Mouse (Mus musculus): ENCODE results near the gene Zfp277. TPM values are rescaled to one million over a fixed set of nuclear protein-coding genes. Genes with fewer than 3 reads are reported as not detected.
A peak's percentile ranks its signal among the peaks of the same experiment; 100 is the strongest.

Zfp277 gene
- polyA plus RNA-seq, 1 experiment: 19.4 TPM

DNA sequence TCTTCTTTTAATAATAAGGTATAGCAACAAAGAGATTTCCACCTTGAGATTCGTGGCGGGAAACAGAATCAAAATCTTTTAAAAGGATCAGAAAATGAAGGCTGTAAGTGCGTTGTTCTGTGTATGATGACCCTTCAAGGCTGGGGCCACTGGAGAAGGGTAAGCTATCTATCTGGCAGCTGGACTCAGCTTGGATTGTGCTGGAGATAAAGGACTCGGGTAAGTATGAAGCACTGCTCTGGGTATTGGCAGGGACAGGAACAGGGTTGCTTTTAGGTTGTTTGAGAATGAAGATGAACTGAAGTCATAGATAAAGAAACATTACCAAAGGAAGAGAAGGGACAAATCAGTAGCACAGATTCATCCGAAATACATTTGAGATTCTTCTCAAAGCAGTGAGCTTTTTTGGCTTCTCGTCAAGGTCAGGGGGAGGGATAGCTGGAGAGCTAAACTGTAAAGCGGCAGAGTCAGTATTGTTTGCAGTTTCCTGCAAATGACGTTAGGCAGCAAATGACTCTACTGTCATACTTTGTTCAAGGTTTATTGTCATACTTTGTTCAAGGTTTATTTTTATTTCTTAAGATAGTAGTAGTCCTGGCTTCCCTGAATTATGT lies 30.3 kb downstream of the Zfp277 start:
- peaks cover 2% of the 10 kb centered on the region; the same call in 1 of the 2 replicates for H3K4me1 ChIP-seq (ENCODE audit: control insufficient read depth, insufficient read depth, low read length)
- no peak for TF ChIP-seq POLR2A (IDR thresholded peaks at IDR 0.05; ENCODE audit: extremely low read depth, insufficient read depth, low read length)
- no peak for TF ChIP-seq CTCF (IDR thresholded peaks at IDR 0.05; ENCODE audit: extremely low read depth, insufficient read depth, low read length)
- peak overlapping the region; percentile 89; the same call in 1 of the 2 replicates for H3K27ac ChIP-seq (ENCODE audit: insufficient read depth, low read length)
- no peak overlapping the region for H3K4me3 ChIP-seq (ENCODE audit: insufficient read depth, low read length)

DNA sequence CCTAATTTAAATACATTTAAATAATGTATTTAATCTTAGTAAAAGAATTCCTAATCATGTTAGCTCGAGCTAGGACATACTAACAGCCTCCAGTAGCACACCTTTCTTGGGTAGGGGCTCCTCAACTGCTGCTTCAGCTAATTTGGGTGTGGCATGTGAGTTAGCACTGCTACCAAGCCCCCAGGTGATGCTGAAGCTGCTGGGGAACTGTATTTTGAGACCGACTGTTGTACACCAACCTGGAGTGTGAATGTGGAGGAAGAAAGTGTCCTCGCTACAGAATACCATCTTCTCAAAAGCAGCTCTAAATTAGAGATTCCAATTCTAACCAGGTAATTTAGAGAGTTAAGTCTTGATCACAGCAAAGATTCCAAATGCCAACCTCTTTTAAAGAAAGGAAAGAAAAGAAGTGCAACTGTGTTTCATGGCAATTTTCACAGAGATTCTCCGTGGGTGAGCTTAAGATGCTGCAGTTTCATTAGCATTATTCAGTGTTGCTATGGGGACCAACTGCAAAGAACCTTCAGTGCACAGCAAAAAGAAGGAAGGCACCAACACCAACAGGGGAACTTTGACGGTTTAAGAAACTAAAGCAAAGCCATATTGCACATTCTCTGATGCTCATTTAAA lies 30.9 kb downstream of the Zfp277 start:
- TF ChIP-seq POLR2A (IDR thresholded peaks at IDR 0.05; ENCODE audit: extremely low read depth, insufficient read depth, low read length): no peak

DNA sequence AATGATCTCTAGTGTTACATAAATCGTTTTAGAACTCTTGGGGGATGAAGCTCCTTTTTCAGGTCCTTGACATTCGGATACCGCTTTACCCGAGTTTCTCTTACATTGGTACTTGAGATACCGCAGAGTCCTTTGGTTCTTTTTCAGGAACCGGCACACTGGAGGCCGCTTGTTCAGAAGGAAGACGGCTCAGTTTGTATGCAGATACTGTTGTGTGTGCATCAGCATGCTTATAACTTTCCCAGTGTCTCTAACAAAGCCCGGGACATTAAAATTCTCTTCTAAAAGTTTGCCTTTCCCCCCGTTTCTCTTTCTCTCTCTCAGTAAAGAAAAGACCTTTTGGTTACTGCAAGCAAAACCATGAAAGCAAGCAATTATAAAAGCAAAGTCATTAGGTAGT lies 45.9 kb downstream of the Zfp277 start:
- H3K27ac ChIP-seq (ENCODE audit: insufficient read depth, low read length): no peak overlapping the region
- TF ChIP-seq POLR2A (IDR thresholded peaks at IDR 0.05; ENCODE audit: extremely low read depth, insufficient read depth, low read length) (no peak), CTCF (IDR thresholded peaks at IDR 0.05; ENCODE audit: extremely low read depth, insufficient read depth, low read length) (no peak)
- peaks cover 2% of the 10 kb centered on the region; the same call in 1 of the 2 replicates for H3K4me1 ChIP-seq (ENCODE audit: control insufficient read depth, insufficient read depth, low read length)
- no peak overlapping the region for H3K4me3 ChIP-seq (ENCODE audit: insufficient read depth, low read length)

More for the DNA sequence above, 30.9 kb downstream of the Zfp277 start:
- Histone ChIP-seq H3K27ac (ENCODE audit: insufficient read depth, low read length) (peak overlapping the region; percentile 89), H3K4me1 (ENCODE audit: control insufficient read depth, insufficient read depth, low read length) (peaks cover 2% of the 10 kb centered on the region; the same call in 1 of the 2 replicates), H3K4me3 (ENCODE audit: insufficient read depth, low read length) (no peak overlapping the region)

DNA sequence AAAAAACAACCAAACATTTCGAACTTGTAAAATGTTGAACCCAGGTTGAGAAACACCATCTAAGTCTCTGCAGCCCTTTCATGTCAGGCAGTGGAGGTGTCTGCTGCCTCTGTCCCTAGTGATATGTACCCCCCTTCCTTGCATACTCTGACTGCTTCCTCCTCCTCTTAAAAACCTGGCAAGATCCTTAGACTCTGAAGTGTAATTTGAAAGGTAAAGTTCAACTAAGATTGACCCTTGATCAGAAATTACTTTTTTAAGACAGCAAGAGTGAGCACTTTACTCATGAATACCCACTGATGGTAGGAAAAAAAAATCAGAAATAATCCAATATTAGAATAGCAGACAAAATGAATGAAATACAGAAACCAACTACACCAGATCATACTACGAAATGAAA lies 46.3 kb downstream of the Zfp277 start:
- Histone ChIP-seq H3K27ac (ENCODE audit: insufficient read depth, low read length) (no peak overlapping the region), H3K4me1 (ENCODE audit: control insufficient read depth, insufficient read depth, low read length) (peaks cover 2% of the 10 kb centered on the region; the same call in 1 of the 2 replicates), H3K4me3 (ENCODE audit: insufficient read depth, low read length) (no peak overlapping the region)
- TF ChIP-seq POLR2A (IDR thresholded peaks at IDR 0.05; ENCODE audit: extremely low read depth, insufficient read depth, low read length): no peak

- no peak for TF ChIP-seq POLR2A (IDR thresholded peaks at IDR 0.05; ENCODE audit: extremely low read depth, insufficient read depth, low read length)
- no peak for TF ChIP-seq CTCF (IDR thresholded peaks at IDR 0.05; ENCODE audit: extremely low read depth, insufficient read depth, low read length)
- peaks cover 2% of the 10 kb centered on the region; the same call in 1 of the 2 replicates for H3K4me1 ChIP-seq (ENCODE audit: control insufficient read depth, insufficient read depth, low read length)
- no peak overlapping the region for H3K4me3 ChIP-seq (ENCODE audit: insufficient read depth, low read length)
- H3K27ac ChIP-seq (ENCODE audit: insufficient read depth, low read length): no peak overlapping the region
Measured at GRCm38 (mm10) chr12:40398916-40399315, 46.8 kb downstream of the Zfp277 start.

DNA sequence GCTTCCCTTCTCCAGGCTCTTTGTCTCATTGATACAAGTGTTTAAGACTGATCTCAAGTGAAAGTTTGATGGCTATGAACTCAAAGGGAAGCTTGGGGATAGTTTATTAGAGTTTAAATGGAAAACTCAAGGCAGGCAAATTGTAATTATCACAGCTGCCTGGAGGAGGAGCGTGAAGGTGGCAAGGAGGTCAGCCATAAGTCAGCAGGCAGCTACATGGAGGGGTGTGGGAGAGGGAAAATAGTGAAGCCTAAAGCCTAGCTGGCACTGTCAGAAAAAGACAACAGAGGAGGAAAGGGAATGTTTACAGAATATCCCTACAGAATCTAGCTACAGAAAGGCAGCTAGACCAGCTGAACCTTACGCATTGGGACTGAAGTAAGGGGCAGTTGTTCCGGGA lies 52.8 kb downstream of the Zfp277 start:
- H3K27ac ChIP-seq (ENCODE audit: insufficient read depth, low read length): no peak overlapping the region
- TF ChIP-seq CTCF (IDR thresholded peaks at IDR 0.05; ENCODE audit: extremely low read depth, insufficient read depth, low read length) (no peak), POLR2A (IDR thresholded peaks at IDR 0.05; ENCODE audit: extremely low read depth, insufficient read depth, low read length) (no peak)

DNA sequence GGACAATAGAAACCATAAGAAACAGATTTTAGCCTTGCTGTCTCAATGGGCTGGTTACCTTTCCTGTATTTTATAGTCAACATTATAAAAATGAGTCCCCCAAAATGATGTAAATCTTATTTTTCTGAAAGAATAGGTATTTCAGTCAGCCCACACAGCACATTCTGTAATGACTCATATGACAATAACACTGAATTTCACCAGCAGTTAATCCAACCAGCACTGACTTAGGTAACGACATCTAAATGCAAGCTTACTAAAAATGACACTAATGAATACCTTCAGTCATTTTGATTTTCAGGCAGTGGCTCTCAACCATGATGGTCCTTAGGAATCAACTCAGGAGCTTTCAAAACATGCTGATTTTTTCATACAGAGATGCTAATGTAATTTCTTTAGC lies 54.4 kb downstream of the Zfp277 start:
- Histone ChIP-seq H3K4me3 (ENCODE audit: insufficient read depth, low read length) (no peak overlapping the region), H3K27ac (ENCODE audit: insufficient read depth, low read length) (no peak overlapping the region)
- TF ChIP-seq POLR2A (IDR thresholded peaks at IDR 0.05; ENCODE audit: extremely low read depth, insufficient read depth, low read length): no peak
- TF ChIP-seq CTCF (IDR thresholded peaks at IDR 0.05; ENCODE audit: extremely low read depth, insufficient read depth, low read length): no peak

More for the DNA sequence above, 52.8 kb downstream of the Zfp277 start:
- no peak overlapping the region for H3K4me3 ChIP-seq (ENCODE audit: insufficient read depth, low read length)
- H3K4me1 ChIP-seq (ENCODE audit: control insufficient read depth, insufficient read depth, low read length): peaks cover 1% of the 10 kb centered on the region; the same call in 1 of the 2 replicates

GRCm38 (mm10) chr12:40387786-40388185 lies 57.9 kb downstream of the Zfp277 start:
- H3K4me3 ChIP-seq (ENCODE audit: insufficient read depth, low read length): no peak overlapping the region
- H3K4me1 ChIP-seq (ENCODE audit: control insufficient read depth, insufficient read depth, low read length): peaks cover 3% of the 10 kb centered on the region; the same call in 1 of the 2 replicates
- 0 out of 2 replicates have a peak overlapping the region, but pooled peaks have one; percentile 46 for H3K27ac ChIP-seq (ENCODE audit: insufficient read depth, low read length)
- TF ChIP-seq CTCF (IDR thresholded peaks at IDR 0.05; ENCODE audit: extremely low read depth, insufficient read depth, low read length) (no peak), POLR2A (IDR thresholded peaks at IDR 0.05; ENCODE audit: extremely low read depth, insufficient read depth, low read length) (no peak)

More for the DNA sequence above, 54.4 kb downstream of the Zfp277 start:
- H3K4me1 ChIP-seq (ENCODE audit: control insufficient read depth, insufficient read depth, low read length): peaks cover 3% of the 10 kb centered on the region; the same call in 1 of the 2 replicates

DNA sequence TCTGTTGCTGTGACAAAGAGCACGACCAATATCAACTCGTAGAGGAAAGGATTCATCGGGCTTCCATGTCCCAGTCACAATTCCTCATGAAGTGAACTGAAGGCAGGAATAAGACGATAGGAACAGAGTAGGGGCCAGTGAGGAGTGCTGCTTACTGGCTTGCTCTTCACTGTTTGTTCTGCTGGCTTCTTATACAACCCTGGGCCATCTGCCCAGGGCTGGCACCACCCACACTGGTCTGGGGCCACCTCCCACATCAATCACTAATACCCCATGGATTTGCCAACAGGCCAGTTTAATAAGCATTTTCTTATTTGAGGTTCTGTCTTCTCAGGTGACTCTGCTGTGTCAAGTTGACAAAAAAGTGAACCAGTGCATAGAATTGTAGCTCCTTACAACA lies 60.4 kb downstream of the Zfp277 start:
- H3K4me3 ChIP-seq (ENCODE audit: insufficient read depth, low read length): no peak overlapping the region
- no peak overlapping the region for H3K27ac ChIP-seq (ENCODE audit: insufficient read depth, low read length)
- peaks cover 8% of the 10 kb centered on the region for H3K4me1 ChIP-seq (ENCODE audit: control insufficient read depth, insufficient read depth, low read length)
- TF ChIP-seq POLR2A (IDR thresholded peaks at IDR 0.05; ENCODE audit: extremely low read depth, insufficient read depth, low read length) (no peak), CTCF (IDR thresholded peaks at IDR 0.05; ENCODE audit: extremely low read depth, insufficient read depth, low read length) (no peak)

DNA sequence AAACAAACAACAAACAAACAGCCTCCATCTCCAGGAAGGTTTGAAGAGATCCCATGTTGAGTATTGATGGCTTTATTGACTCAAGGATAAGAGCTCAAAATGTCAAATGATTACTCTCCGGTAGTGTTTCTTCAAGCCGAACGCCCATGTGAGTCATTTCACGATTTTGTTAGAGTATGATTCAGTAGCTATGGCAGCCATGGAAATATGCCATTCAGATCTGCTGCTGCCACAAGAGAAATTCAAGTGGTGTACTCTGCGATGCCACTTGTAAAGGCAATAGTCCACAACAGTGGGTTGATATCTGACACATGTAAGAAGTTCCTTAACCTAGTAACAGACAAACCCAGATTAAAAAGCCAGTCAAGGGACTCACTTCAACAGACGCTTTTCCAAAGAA lies 62.0 kb downstream of the Zfp277 start:
- TF ChIP-seq CTCF (IDR thresholded peaks at IDR 0.05; ENCODE audit: extremely low read depth, insufficient read depth, low read length): no peak
- no peak for TF ChIP-seq POLR2A (IDR thresholded peaks at IDR 0.05; ENCODE audit: extremely low read depth, insufficient read depth, low read length)
- peaks cover 8% of the 10 kb centered on the region for H3K4me1 ChIP-seq (ENCODE audit: control insufficient read depth, insufficient read depth, low read length)
- H3K4me3 ChIP-seq (ENCODE audit: insufficient read depth, low read length): no peak overlapping the region
- no peak overlapping the region for H3K27ac ChIP-seq (ENCODE audit: insufficient read depth, low read length)
